Mouse (Mus musculus) layer of hippocampus, postnatal 14 days (tissue): ENCODE measurements around the gene Olfr801. TPM values are rescaled to one million over a fixed set of nuclear protein-coding genes. Genes with fewer than 3 reads are reported as not detected.

ENCODE experiments used
- DNase-seq, 2 experiments: peaks; one replicate each; pipeline ENCODE4 v3.0.0; 2021 to 2022; ENCODE audit warnings: low spot score in 2 of 2, mixed read lengths in 1 of 2
- long read RNA-seq, 2 experiments: library from polyadenylated mRNA; stranded (forward); transcript quantifications; one replicate each; pipeline ENCODE4 v2.0.0; 2021
- total RNA-seq, 2 experiments: library from RNA; stranded (reverse); gene quantifications; 2 replicates each; pipeline ENCODE4 v1.2.3; 2021

Gene Olfr801
- not detected for total RNA-seq
- long read RNA-seq, experiment 1 = 0 reads
- long read RNA-seq, experiment 2 = 0 reads

DNA sequence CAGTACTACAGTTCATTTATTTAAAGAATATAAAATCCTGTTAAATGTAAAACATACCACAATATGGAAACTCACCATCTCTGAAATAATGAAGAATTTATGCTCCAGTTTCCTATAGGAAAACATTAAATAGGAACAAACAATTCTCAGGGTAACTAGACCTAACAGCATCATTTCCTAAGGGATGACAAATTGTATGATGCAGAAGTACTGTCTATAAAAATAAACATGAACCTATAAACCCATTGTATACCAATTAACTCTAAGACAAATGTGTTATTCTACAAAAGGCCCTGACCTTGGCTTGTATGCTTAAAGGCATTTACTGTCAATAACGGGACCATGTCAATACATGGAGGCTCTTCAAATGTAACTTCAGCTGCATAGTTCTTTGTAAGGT is at the start of gene Olfr801:
TSS of gene Olfr801 (minus strand) at position 101 of the 400 bp plus-strand sequence.
- no peak for DNase-seq

GRCm38 (mm10) chr10:129702910-129703309 is 29.2 kb upstream of the Olfr801 start, which contains the start of gene Olfr804:
Gene Olfr804 (plus strand): TSS chr10:129703210.
- DNase-seq = no peak

DNA sequence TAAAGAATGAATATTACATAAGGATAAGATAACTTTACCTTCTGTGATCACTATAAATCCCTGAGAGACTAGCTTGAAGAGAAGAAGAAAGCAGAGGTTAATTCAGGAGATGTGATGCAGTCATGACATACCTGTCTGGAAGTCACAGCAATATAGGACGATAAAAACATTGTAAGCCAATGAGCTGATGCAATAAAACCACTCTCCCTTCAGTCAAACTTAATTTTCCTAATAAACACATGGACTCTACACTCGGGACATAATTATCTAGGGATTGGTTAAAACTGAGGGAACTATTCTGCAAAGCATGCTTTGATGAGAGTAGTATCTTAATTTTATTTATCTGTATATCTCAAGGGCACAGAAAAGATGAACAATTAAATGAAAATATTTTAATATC is 20.5 kb upstream of the Olfr801 start, which contains the start of gene Olfr803:
TSS of gene Olfr803 (minus strand) at position 101 of the 400 bp plus-strand sequence.
- DNase-seq = no peak

DNA sequence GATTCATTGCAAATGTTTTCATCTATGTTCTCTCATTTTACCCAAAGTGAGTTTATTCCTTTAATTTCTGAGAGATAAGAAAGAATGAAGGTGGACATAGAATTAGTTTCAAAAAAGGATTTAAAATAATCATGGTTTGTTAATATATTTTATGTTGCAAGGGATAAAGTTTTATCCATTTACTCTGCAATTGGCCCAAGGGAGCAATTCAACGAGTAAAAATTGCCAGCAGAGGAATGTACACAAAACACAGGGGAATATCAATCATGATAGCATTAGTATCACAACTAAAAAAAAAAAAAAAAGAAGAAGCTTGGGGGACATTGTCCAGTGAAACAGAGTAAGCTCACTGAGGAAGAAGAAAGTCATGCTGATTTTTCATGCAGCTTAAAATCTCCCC is 14.4 kb upstream of the Olfr801 start, which contains the start of gene Olfr802:
TSS of gene Olfr802 (minus strand) at position 101 of the 400 bp plus-strand sequence.
- no peak for DNase-seq

DNA sequence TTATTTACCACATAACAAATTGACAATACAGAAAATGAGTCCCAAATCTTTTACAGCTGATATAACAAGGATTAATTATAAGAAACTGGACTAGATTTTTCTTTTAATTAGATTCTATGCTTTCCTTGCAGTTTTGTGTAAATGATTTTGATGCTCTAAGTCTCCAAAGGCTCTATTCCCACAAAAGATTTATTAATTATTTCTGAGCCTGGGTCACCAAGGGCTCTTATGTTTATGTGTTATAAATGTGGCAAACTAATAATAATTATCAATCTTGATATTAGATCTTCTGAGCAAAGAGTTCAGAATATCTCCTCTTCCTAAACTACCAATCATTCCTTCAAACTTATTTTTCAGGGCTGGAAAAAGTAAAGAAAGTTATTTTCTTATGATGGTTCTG is 16.3 kb downstream of the Olfr801 start, which contains the start of gene Olfr800:
TSS of gene Olfr800 (plus strand) at position 301 of the 400 bp plus-strand sequence.
- no peak for DNase-seq

DNA sequence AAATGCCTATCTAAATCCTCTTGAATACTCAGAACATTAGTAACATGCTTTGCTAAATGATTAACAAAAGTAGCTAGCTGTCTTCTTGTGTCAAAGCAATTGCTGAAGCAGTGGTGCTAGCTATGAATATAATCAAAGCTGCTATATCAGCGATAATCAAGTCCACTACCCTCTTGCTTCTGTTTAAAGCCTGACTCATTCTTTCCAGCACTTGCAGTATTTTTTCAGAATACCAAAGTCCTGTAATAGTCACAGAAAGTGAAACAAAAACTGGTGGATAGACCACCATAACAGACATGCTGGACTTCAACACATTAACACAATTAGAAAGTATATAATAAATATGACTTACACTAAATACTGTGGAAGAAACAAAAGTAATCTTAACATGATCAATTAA is 21.9 kb downstream of the Olfr801 start:
- DNase-seq = no peak

GRCm38 (mm10) chr10:129637184-129637583 is 36.5 kb downstream of the Olfr801 start, which contains the start of gene Olfr799:
Gene Olfr799 (plus strand): TSS chr10:129637484.
- DNase-seq = no peak

GRCm38 (mm10) chr10:129627834-129628233 is 45.8 kb downstream of the Olfr801 start, which contains the start of gene Olfr798:
Gene Olfr798 (minus strand): TSS chr10:129627934.
- no peak for DNase-seq

- no peak for DNase-seq
Observed at GRCm38 (mm10) chr10:129623251-129623650, 50.4 kb downstream of the Olfr801 start.

GRCm38 (mm10) chr10:129621724-129622123 is 51.9 kb downstream of the Olfr801 start:
- DNase-seq = no peak

Other genes with a start within 250 kb of the Olfr801 start
- gene Olfr786, start 246.6 kb downstream of the Olfr801 start, total RNA-seq = not detected
- not detected for gene Olfr787, start 212.0 kb downstream of the Olfr801 start, total RNA-seq
- gene Olfr788, start 202.9 kb downstream of the Olfr801 start, total RNA-seq = not detected
- gene Olfr789, start 189.1 kb downstream of the Olfr801 start, total RNA-seq = not detected
- not detected for gene Olfr790, start 175.4 kb downstream of the Olfr801 start, total RNA-seq
- gene Olfr791, start 152.1 kb downstream of the Olfr801 start, total RNA-seq = not detected
- not detected for gene Olfr792, start 134.7 kb downstream of the Olfr801 start, total RNA-seq
- not detected for gene Olfr794, start 106.2 kb downstream of the Olfr801 start, total RNA-seq
- gene Olfr796, start 61.3 kb downstream of the Olfr801 start, total RNA-seq = not detected
- gene Olfr798, start 45.9 kb downstream of the Olfr801 start, total RNA-seq = not detected
- not detected for gene Olfr799, start 36.4 kb downstream of the Olfr801 start, total RNA-seq
- not detected for gene Olfr800, start 16.2 kb downstream of the Olfr801 start, total RNA-seq
- gene Olfr802, start 14.3 kb upstream of the Olfr801 start, total RNA-seq = under 1 TPM; 0.10 to 0.18 TPM
- not detected for gene Olfr803, start 20.4 kb upstream of the Olfr801 start, total RNA-seq
- gene Olfr804, start 29.3 kb upstream of the Olfr801 start, total RNA-seq = not detected
- not detected for gene Olfr805, start 55.5 kb upstream of the Olfr801 start, total RNA-seq
- not detected for gene Olfr806, start 68.1 kb upstream of the Olfr801 start, total RNA-seq
- not detected for gene Olfr807, start 83.9 kb upstream of the Olfr801 start, total RNA-seq
- not detected for gene Olfr808, start 91.6 kb upstream of the Olfr801 start, total RNA-seq
- gene Olfr809, start 100.8 kb upstream of the Olfr801 start, total RNA-seq = not detected
- not detected for gene Olfr810, start 121.1 kb upstream of the Olfr801 start, total RNA-seq
- gene Olfr811, start 130.5 kb upstream of the Olfr801 start, total RNA-seq = not detected
- gene Olfr812, start 172.2 kb upstream of the Olfr801 start, total RNA-seq = not detected
- gene Olfr813, start 181.5 kb upstream of the Olfr801 start, total RNA-seq = not detected
- not detected for gene Olfr814, start 206.0 kb upstream of the Olfr801 start, total RNA-seq
- not detected for gene Olfr815, start 232.0 kb upstream of the Olfr801 start, total RNA-seq
- gene Olfr816, start 241.7 kb upstream of the Olfr801 start, total RNA-seq = not detected